Mouse (Mus musculus): ENCODE results near the gene Krt13.
A peak's percentile ranks its signal among the peaks of the same experiment; 100 is the strongest.

Gene Krt13

GRCm38 (mm10) chr11:100121466-100121865 is at the start of gene Krt13:
TSS of gene Krt13 (minus strand) at chr11:100121566.
- no peak for DNase-seq

GRCm38 (mm10) chr11:100168765-100169762 is 47.7 kb upstream of the Krt13 start:
- DNase-seq, result peak; percentile 74 to 84

GRCm38 (mm10) chr11:100168071-100168470 is 46.7 kb upstream of the Krt13 start:
- peak; percentile 67 to 81 for DNase-seq

GRCm38 (mm10) chr11:100164392-100164791 is 43.0 kb upstream of the Krt13 start:
- DNase-seq, result no peak

- DNase-seq, result no peak
Observed at GRCm38 (mm10) chr11:100157908-100158477, 36.6 kb upstream of the Krt13 start.

- DNase-seq, result no peak
Observed at GRCm38 (mm10) chr11:100157331-100157730, 36.0 kb upstream of the Krt13 start.

- DNase-seq, result peak in 1 of 2 experiments; percentile 47
Observed at GRCm38 (mm10) chr11:100155497-100156255, 34.3 kb upstream of the Krt13 start.

- DNase-seq, result no peak
Observed at GRCm38 (mm10) chr11:100148615-100149330, 27.4 kb upstream of the Krt13 start, which contains the start of gene Krt19. TSS of gene Krt19 (minus strand) at chr11:100148665.

- DNase-seq, result no peak
Observed at GRCm38 (mm10) chr11:100147566-100148353, 26.4 kb upstream of the Krt13 start.

- DNase-seq, result peak; percentile 81 to 91
Observed at GRCm38 (mm10) chr11:100145858-100146560, 24.6 kb upstream of the Krt13 start.

GRCm38 (mm10) chr11:100145104-100145503 is 23.7 kb upstream of the Krt13 start:
- DNase-seq, result peak; percentile 69 to 79

- DNase-seq, result peak in 1 of 2 experiments; percentile 38
Observed at GRCm38 (mm10) chr11:100140966-100141365, 19.6 kb upstream of the Krt13 start.

- no peak for DNase-seq
Observed at GRCm38 (mm10) chr11:100139391-100139790, 18.0 kb upstream of the Krt13 start.

- no peak for DNase-seq
Observed at GRCm38 (mm10) chr11:100138809-100139208, 17.4 kb upstream of the Krt13 start.

- DNase-seq, result no peak
Observed at GRCm38 (mm10) chr11:100137693-100138092, 16.3 kb upstream of the Krt13 start.

- no peak for DNase-seq
Observed at GRCm38 (mm10) chr11:100136559-100136958, 15.2 kb upstream of the Krt13 start.

- DNase-seq, result no peak
Observed at GRCm38 (mm10) chr11:100135731-100136130, 14.4 kb upstream of the Krt13 start, which contains the start of gene Krt15. TSS of gene Krt15 (minus strand) at chr11:100135928.

GRCm38 (mm10) chr11:100124901-100125300 is 3.5 kb upstream of the Krt13 start:
- DNase-seq, result no peak

- no peak for DNase-seq
Observed at GRCm38 (mm10) chr11:100120331-100120730, 1.0 kb downstream of the Krt13 start.

GRCm38 (mm10) chr11:100113742-100114029 is 7.7 kb downstream of the Krt13 start:
- DNase-seq, result no peak
